Mouse (Mus musculus): Measurements from ENCODE around the gene Efemp2.

- TF ChIP-seq CTCF (IDR thresholded peaks at IDR 0.05; ENCODE audit: low read depth, low read length), result no peak
- no peak for TF ChIP-seq GATA1 (IDR thresholded peaks at IDR 0.05; ENCODE audit: borderline replicate concordance, low read length)
- TF ChIP-seq POLR2AphosphoS5 (IDR thresholded peaks at IDR 0.05; ENCODE audit: insufficient replicate concordance, low read depth, low read length), result no peak
- TF ChIP-seq TAL1 (conservative IDR thresholded peaks at IDR 0.05; ENCODE audit: low read depth, low read length), result no peak
Measured at GRCm38 (mm10) chr19:5481398-5481797, 7.6 kb downstream of the Efemp2 start.
